In the genomic region with DNA sequence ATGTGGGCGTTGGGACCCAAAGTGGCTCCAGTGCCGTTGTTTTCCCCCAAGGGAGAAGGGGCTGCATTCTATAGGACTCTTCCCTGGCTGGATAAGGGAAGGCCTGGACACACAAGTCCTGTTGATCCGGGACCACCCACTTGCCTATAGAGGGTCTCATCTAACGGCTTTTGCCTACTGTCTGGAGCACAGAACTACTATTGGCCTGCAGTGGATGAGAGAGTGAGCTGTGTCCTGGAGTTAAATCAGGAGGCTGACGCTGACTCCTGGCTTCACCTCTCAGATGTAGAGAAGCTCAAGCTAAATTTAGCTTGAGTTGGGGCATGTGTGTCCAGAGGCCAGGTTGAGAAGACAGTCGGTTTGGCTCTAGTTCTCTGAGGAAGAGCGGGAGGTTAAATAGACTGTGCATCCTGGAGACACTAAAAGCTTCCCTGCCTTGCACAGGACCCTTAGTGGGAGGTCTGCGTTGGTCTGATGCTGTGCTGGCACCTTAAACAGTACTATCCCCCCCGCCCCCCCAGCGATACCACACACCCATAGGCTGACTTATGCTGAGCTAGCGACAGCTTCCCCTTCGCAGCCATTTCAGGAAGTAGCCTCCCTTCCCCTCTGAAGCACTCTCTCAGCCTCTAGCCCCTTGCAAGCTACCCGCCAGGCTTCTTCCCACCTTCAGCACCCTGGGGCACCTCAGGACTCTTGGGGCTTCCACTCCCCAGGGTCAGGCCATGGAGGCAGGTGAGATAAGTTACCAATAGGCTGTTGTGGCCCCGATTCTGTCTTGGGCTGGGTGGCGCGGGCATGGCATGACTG, we compare ENCODE assay signal across 7 mouse cellular contexts. TPM values are rescaled to one million over a fixed set of nuclear protein-coding genes. Genes with fewer than 3 reads are reported as not detected.
A peak's percentile ranks its signal among the peaks of the same experiment; 100 is the strongest.
DNase-seq lines count a peak whose midpoint lies in the region; ATAC-seq and TF ChIP-seq lines count a peak whose summit lies in the region.

No protein-coding gene starts in this region.

- TF ChIP-seq CTCF in CH12.LX (conservative IDR thresholded peaks at IDR 0.05 in 1 of 2, IDR thresholded peaks at IDR 0.05 in 1 of 2; ENCODE audit: low read depth in 2 of 2, low read length in 2 of 2), result no peak
- TF ChIP-seq CTCF in thymus, adult 2 months (IDR thresholded peaks at IDR 0.05; ENCODE audit: borderline replicate concordance, control insufficient read depth, extremely low read depth, insufficient read depth, low read length, poor library complexity), result no peak

- H3K4me2 ChIP-seq in CH12.LX (ENCODE audit: insufficient read depth, low read depth, poor library complexity, severe bottlenecking), result peak overlapping the region; percentile 63
- peak overlapping the region; percentile 85 for H3K4me2 ChIP-seq in intestine, embryonic 16.5 days (ENCODE audit: low read depth, low read length)
- H3K4me2 ChIP-seq in midbrain, embryonic 11.5 days, result peak overlapping the region; percentile 88

- peak overlapping the region; percentile 97 for H3K9ac ChIP-seq in CH12.LX (ENCODE audit: insufficient read depth, low read depth)
- H3K9ac ChIP-seq in intestine, embryonic 16.5 days (ENCODE audit: low read depth, low read length), result peak overlapping the region; percentile 89
- H3K9ac ChIP-seq in midbrain, embryonic 11.5 days (ENCODE audit: low read length), result peak overlapping the region; percentile 97

- 25% methylated on average over 16 of the region's 16 CpGs for WGBS in intestine, embryonic 16.5 days
- WGBS in midbrain, embryonic 11.5 days, result 28% methylated on average over 16 of the region's 16 CpGs
- 2% methylated on average over 15 of the region's 16 CpGs for WGBS in thymus, adult 2 months

- peaks cover 28% of the 10 kb centered on the region for H3K79me2 ChIP-seq in CH12.LX (replicated peaks; ENCODE audit: control insufficient read depth, extremely low read depth, insufficient read depth, poor library complexity, severe bottlenecking)

- peaks cover 28 to 56% of the 10 kb centered on the region in 2 experiments for H3K4me1 ChIP-seq in CH12.LX (ENCODE audit: control insufficient read depth in 1 of 2, insufficient read depth in 2 of 2)
- peaks cover 8% of the 10 kb centered on the region for H3K4me1 ChIP-seq in intestine, embryonic 16.5 days (ENCODE audit: control insufficient read depth, insufficient read depth, low read length)
- peaks cover 11% of the 10 kb centered on the region for H3K4me1 ChIP-seq in midbrain, embryonic 11.5 days (ENCODE audit: control insufficient read depth, insufficient read depth, low read length)
- peaks cover 12% of the 10 kb centered on the region for H3K4me1 ChIP-seq in thymus, adult 2 months (replicated peaks; ENCODE audit: control insufficient read depth, insufficient read depth, low read length)

- H3K9me3 ChIP-seq in CH12.LX (replicated peaks; ENCODE audit: low read length), result no peaks in the 10 kb centered on the region
- H3K9me3 ChIP-seq in intestine, embryonic 16.5 days (ENCODE audit: control insufficient read depth, low read length), result no peaks in the 10 kb centered on the region
- H3K9me3 ChIP-seq in midbrain, embryonic 11.5 days (ENCODE audit: control insufficient read depth, low read length), result no peaks in the 10 kb centered on the region

- DNase-seq in CH12.LX (ENCODE audit: extremely low read depth) (peak; percentile 82), R1 (ENCODE audit: low read depth, low spot score) (peak; percentile 20)
- peak; percentile 76 for DNase-seq in gastrocnemius, postnatal 25 days
- no peak for DNase-seq in midbrain, embryonic 11.5 days (ENCODE audit: low spot score, missing footprints)
- DNase-seq in thymus, adult 2 months, result peak; percentile 62
- no peak for DNase-seq in left cerebral cortex, postnatal 10 days (ENCODE audit: extremely low spot score in 1 of 2, low spot score in 2 of 2)

- ATAC-seq in intestine, embryonic 16.5 days, result no peak
- peak; percentile 47 for ATAC-seq in midbrain, embryonic 11.5 days (ENCODE audit: low FRiP score)

- peak; percentile 95 for TF ChIP-seq POLR2A in CH12.LX (IDR thresholded peaks at IDR 0.05; ENCODE audit: low read depth, low read length)
- no peak for TF ChIP-seq POLR2A in thymus, adult 2 months (IDR thresholded peaks at IDR 0.05; ENCODE audit: control insufficient read depth, extremely low read depth, insufficient read depth, low read length, poor library complexity)

- 0 out of 2 replicates have a peak, but pooled peaks have one; percentile 10 for TF ChIP-seq EP300 in CH12.LX (IDR thresholded peaks at IDR 0.05; ENCODE audit: low read length)

- dilution Hi-C loops in CH12.LX (cut with MboI; ENCODE audit: extremely low pct_ligation_motif_present, extremely low pct_unique_long_range_greater_than_20kb, low sequenced_read_pairs), result no loop called here

- H3K36me3 ChIP-seq in CH12.LX (replicated peaks in 1 of 2; ENCODE audit: control insufficient read depth in 1 of 2, insufficient read depth in 1 of 2, low read length in 1 of 2), result peaks cover 57 to 69% of the 10 kb centered on the region in 2 experiments
- H3K36me3 ChIP-seq in intestine, embryonic 16.5 days (ENCODE audit: control insufficient read depth, insufficient read depth, low read length), result peaks cover 11% of the 10 kb centered on the region; the same call in 1 of the 2 replicates
- H3K36me3 ChIP-seq in midbrain, embryonic 11.5 days (ENCODE audit: control insufficient read depth, insufficient read depth, low read length), result peaks cover 14% of the 10 kb centered on the region
- peaks cover 20% of the 10 kb centered on the region for H3K36me3 ChIP-seq in thymus, adult 2 months (ENCODE audit: control insufficient read depth, insufficient read depth, low read length)

- no peak for TF ChIP-seq RAD21 in CH12.LX (IDR thresholded peaks at IDR 0.05; ENCODE audit: low read depth, low read length)

- intact Hi-C loops in left cerebral cortex, postnatal 10 days (cut with DNase I), result loop anchor here (5.0 kb wide), 2 partner anchors 86 to 106 kb away; no protein-coding TSS in a partner anchor

- peak overlapping the region; percentile 76 to 92 (median 90) for H3K4me3 ChIP-seq in CH12.LX (replicated peaks in 1 of 3; ENCODE audit: low read depth in 2 of 3, low read length in 2 of 3, poor library complexity in 1 of 3)
- peak overlapping the region; percentile 83 for H3K4me3 ChIP-seq in intestine, embryonic 16.5 days (ENCODE audit: low read length)
- H3K4me3 ChIP-seq in midbrain, embryonic 11.5 days (ENCODE audit: low read depth, low read length), result peak overlapping the region; percentile 95
- H3K4me3 ChIP-seq in thymus, adult 2 months (ENCODE audit: control insufficient read depth, insufficient read depth, low read length), result peak overlapping the region; percentile 66

- no peaks in the 10 kb centered on the region for H3K27me3 ChIP-seq in CH12.LX (replicated peaks)
- H3K27me3 ChIP-seq in intestine, embryonic 16.5 days (replicated peaks; ENCODE audit: control insufficient read depth, insufficient read depth, low read length), result no peaks in the 10 kb centered on the region
- H3K27me3 ChIP-seq in midbrain, embryonic 11.5 days (ENCODE audit: control insufficient read depth, insufficient read depth, low read length), result no peaks in the 10 kb centered on the region
- no peaks in the 10 kb centered on the region for H3K27me3 ChIP-seq in thymus, adult 2 months (ENCODE audit: control insufficient read depth, insufficient read depth, low read length)

- in situ Hi-C loops in CH12.LX (cut with MboI; ENCODE audit: low pct_ligation_motif_present, low pct_unique_long_range_greater_than_20kb, low sequenced_read_pairs), result no loop called here

- peak overlapping the region; percentile 98 for H3K27ac ChIP-seq in CH12.LX (ENCODE audit: insufficient read depth, low read depth)
- H3K27ac ChIP-seq in intestine, embryonic 16.5 days (ENCODE audit: low read length), result peak overlapping the region; percentile 98
- H3K27ac ChIP-seq in midbrain, embryonic 11.5 days (ENCODE audit: low read depth, low read length), result peak overlapping the region; percentile 87
- H3K27ac ChIP-seq in thymus, adult 2 months (ENCODE audit: control insufficient read depth, insufficient read depth, low read length), result peak overlapping the region; percentile 93

RNA-seq across cellular contexts. Expression of a gene that starts 1.2 kb away (rescaled TPM):
- 27.8 and 28.1 TPM in 2 replicates for total RNA-seq in CH12.LX (2012; rRNA removed)
- total RNA-seq in CH12.LX (2014; rRNA removed), result 9.4 and 9.8 TPM in 2 replicates
- polyA plus RNA-seq in CH12.LX (2012; ENCODE audit: insufficient read length, low read depth), result 34.4 and 45.3 TPM in 2 replicates
- 10 to 100 TPM; 71.3 to 76.9 TPM for total RNA-seq in gastrocnemius, postnatal 25 days (2021)
- polyA plus RNA-seq in intestine, embryonic 16.5 days (2015; fragmentation: Nextera tagmentation; extraction: Ambion mirVana), result 2.3 and 2.4 TPM in 2 replicates
- polyA plus RNA-seq in midbrain, embryonic 11.5 days (2014; fragmentation: Nextera tagmentation; extraction: Ambion mirVana), result 3.8 and 4.0 TPM in 2 replicates
- polyA plus RNA-seq in thymus, adult 2 months (2012; rRNA removed), result 163 and 182 TPM in 2 replicates
- total RNA-seq in left cerebral cortex, postnatal 10 days (2021), result 10 to 100 TPM; 25.2 to 27.1 TPM

RNA-seq across cellular contexts. Expression of a gene that starts 12.2 kb away (rescaled TPM):
- total RNA-seq in CH12.LX (2012; rRNA removed) (13.5 and 14.1 TPM in 2 replicates), CH12.LX (2014; rRNA removed) (5.4 and 6.1 TPM in 2 replicates)
- polyA plus RNA-seq in CH12.LX (2012; ENCODE audit: insufficient read length, low read depth), result 62.1 and 69.8 TPM in 2 replicates
- 10 to 100 TPM; 13.9 to 16.9 TPM for total RNA-seq in gastrocnemius, postnatal 25 days (2021)
- polyA plus RNA-seq in intestine, embryonic 16.5 days (2015; fragmentation: Nextera tagmentation; extraction: Ambion mirVana), result 19.1 and 20.1 TPM in 2 replicates
- polyA plus RNA-seq in midbrain, embryonic 11.5 days (2014; fragmentation: Nextera tagmentation; extraction: Ambion mirVana), result 8.0 and 9.0 TPM in 2 replicates
- 151 and 161 TPM in 2 replicates for polyA plus RNA-seq in thymus, adult 2 months (2012; rRNA removed)
- total RNA-seq in left cerebral cortex, postnatal 10 days (2021), result 10 to 100 TPM; 26.4 to 31.2 TPM

RNA-seq across cellular contexts. Expression of a gene that starts 18.2 kb away (rescaled TPM):
- total RNA-seq in CH12.LX (2012; rRNA removed), result 42.2 and 44.4 TPM in 2 replicates
- total RNA-seq in CH12.LX (2014; rRNA removed), result 22.9 and 23.8 TPM in 2 replicates
- 40.4 and 40.7 TPM in 2 replicates for polyA plus RNA-seq in CH12.LX (2012; ENCODE audit: insufficient read length, low read depth)
- total RNA-seq in gastrocnemius, postnatal 25 days (2021), result 10 to 100 TPM; 49.6 to 54.7 TPM
- 94.5 and 127 TPM in 2 replicates for polyA plus RNA-seq in intestine, embryonic 16.5 days (2015; fragmentation: Nextera tagmentation; extraction: Ambion mirVana)
- polyA plus RNA-seq in midbrain, embryonic 11.5 days (2014; fragmentation: Nextera tagmentation; extraction: Ambion mirVana), result 58.7 and 59.4 TPM in 2 replicates
- 68.5 and 69.2 TPM in 2 replicates for polyA plus RNA-seq in thymus, adult 2 months (2012; rRNA removed)
- 10 to 100 TPM; 47.7 to 49.0 TPM for total RNA-seq in left cerebral cortex, postnatal 10 days (2021)

RNA-seq across cellular contexts. Expression of a gene that starts 22.8 kb away (rescaled TPM):
- total RNA-seq in CH12.LX (2012; rRNA removed), result 0.25 and 0.89 TPM in 2 replicates
- 0.21 and 0.72 TPM in 2 replicates for total RNA-seq in CH12.LX (2014; rRNA removed)
- polyA plus RNA-seq in CH12.LX (2012; ENCODE audit: insufficient read length, low read depth), result 0.59 and 0.70 TPM in 2 replicates
- under 1 TPM in 1 of 2 experiments, not detected in 1; 0.35 TPM for total RNA-seq in gastrocnemius, postnatal 25 days (2021)
- 16.0 and 18.9 TPM in 2 replicates for polyA plus RNA-seq in intestine, embryonic 16.5 days (2015; fragmentation: Nextera tagmentation; extraction: Ambion mirVana)
- 3.2 and 4.3 TPM in 2 replicates for polyA plus RNA-seq in midbrain, embryonic 11.5 days (2014; fragmentation: Nextera tagmentation; extraction: Ambion mirVana)
- polyA plus RNA-seq in thymus, adult 2 months (2012; rRNA removed), result 0.94 and 1.3 TPM in 2 replicates
- under 1 TPM in 1 of 2 experiments, not detected in 1; 0.24 TPM for total RNA-seq in left cerebral cortex, postnatal 10 days (2021)

RNA-seq across cellular contexts. Expression of a gene that starts 26.8 kb away (rescaled TPM):
- total RNA-seq in CH12.LX (2012; rRNA removed), result 8.9 and 10.0 TPM in 2 replicates
- total RNA-seq in CH12.LX (2014; rRNA removed), result 6.4 and 8.4 TPM in 2 replicates
- polyA plus RNA-seq in CH12.LX (2012; ENCODE audit: insufficient read length, low read depth), result 20.6 and 22.6 TPM in 2 replicates
- total RNA-seq in gastrocnemius, postnatal 25 days (2021), result 10 to 100 TPM; 37.2 to 40.0 TPM
- 6.4 and 8.9 TPM in 2 replicates for polyA plus RNA-seq in intestine, embryonic 16.5 days (2015; fragmentation: Nextera tagmentation; extraction: Ambion mirVana)
- 10.4 TPM in 2 replicates for polyA plus RNA-seq in midbrain, embryonic 11.5 days (2014; fragmentation: Nextera tagmentation; extraction: Ambion mirVana)
- 69.8 and 77.6 TPM in 2 replicates for polyA plus RNA-seq in thymus, adult 2 months (2012; rRNA removed)
- total RNA-seq in left cerebral cortex, postnatal 10 days (2021), result 10 to 100 TPM; 90.0 to 90.5 TPM

Comparison
In these comparisons a context has a peak if more than half of its experiments do, and no peak if none do; other contexts are left out.
1. DNase-seq: peak in CH12.LX (single experiment), R1 (single experiment), gastrocnemius, postnatal 25 days (single experiment) and thymus, adult 2 months (single experiment); none in midbrain, embryonic 11.5 days (single experiment) and left cerebral cortex, postnatal 10 days (0 of 2).
2. Peak in every context shown above with its lines, with median percentiles within 50 percentile points of each other: H3K27ac ChIP-seq, H3K4me2 ChIP-seq, H3K4me3 ChIP-seq and H3K9ac ChIP-seq.